Mouse (Mus musculus) heart, embryonic 11.5 days (tissue): ENCODE measurements around the gene Abi1. TPM values are rescaled to one million over a fixed set of nuclear protein-coding genes. Genes with fewer than 3 reads are reported as not detected.

Experiments used
- ATAC-seq: fragments of 200-750 bp; cut with Nextera tagmentation; replicated peaks from 2 replicates; pipeline ENCODE4 v1.8.0; 2017; ENCODE audit warnings: moderate library complexity; ENCODE audit not compliant: insufficient number of reproducible peaks, low FRiP score, low TSS enrichment
- H3K27ac ChIP-seq: fragments of 300-500 bp; sonication (generic); 2 replicates; pipeline ENCODE4 v1.5.1; 2014; ENCODE audit warnings: mild to moderate bottlenecking, low read depth, low read length
- H3K27me3 ChIP-seq: fragments of 300-500 bp; sonication (generic); 2 replicates; pipeline ENCODE4 v1.6.1; 2014; ENCODE audit warnings: mild to moderate bottlenecking, low read length, mixed read lengths; ENCODE audit not compliant: control insufficient read depth, insufficient read depth
- H3K36me3 ChIP-seq: fragments of 300-500 bp; sonication (generic); 2 replicates; pipeline ENCODE4 v1.6.1; 2014; ENCODE audit warnings: mild to moderate bottlenecking, low read length, moderate library complexity, mixed read lengths; ENCODE audit not compliant: control insufficient read depth, insufficient read depth
- H3K4me1 ChIP-seq: fragments of 300-500 bp; sonication (generic); 2 replicates; pipeline ENCODE4 v1.6.1; 2014; ENCODE audit warnings: low read length; ENCODE audit not compliant: control insufficient read depth, insufficient read depth
- H3K4me2 ChIP-seq: fragments of 300-500 bp; sonication (generic); 2 replicates; pipeline ENCODE4 v1.6.1; 2014; ENCODE audit warnings: mild to moderate bottlenecking, moderate library complexity
- H3K4me3 ChIP-seq: fragments of 300-500 bp; sonication (generic); 2 replicates; pipeline ENCODE4 v1.5.1; 2014; ENCODE audit warnings: low read depth, low read length
- H3K9ac ChIP-seq: fragments of 300-500 bp; sonication (generic); 2 replicates; pipeline ENCODE4 v1.6.1; 2014; ENCODE audit warnings: mild to moderate bottlenecking, low read depth, low read length, moderate library complexity
- H3K9me3 ChIP-seq: fragments of 300-500 bp; sonication (generic); replicated peaks from 2 replicates; pipeline ENCODE4 v1.6.1; 2016; ENCODE audit warnings: low read length; ENCODE audit not compliant: control insufficient read depth
- WGBS: fragments of 180-500 bp; shearing (Covaris S2); extraction: QIAGEN DNeasy Blood & Tissue Kit; methylation state at CpG from one replicate; pipeline ENCODE4 v1.1.7; 2014; ENCODE audit not compliant: insufficient replicate concordance; 5-methylcytosine and 5-hydroxymethylcytosine counted together
- polyA plus RNA-seq: library from polyadenylated mRNA; unstranded; fragments of >200 nt; fragmentation: Nextera tagmentation; extraction: Ambion mirVana; gene quantifications from 2 replicates; pipeline ENCODE4 v1.2.1, GENCODE M21; 2014

Abi1 gene
- polyA plus RNA-seq, 1 experiment from 2014 or later: 35.3 TPM

DNA sequence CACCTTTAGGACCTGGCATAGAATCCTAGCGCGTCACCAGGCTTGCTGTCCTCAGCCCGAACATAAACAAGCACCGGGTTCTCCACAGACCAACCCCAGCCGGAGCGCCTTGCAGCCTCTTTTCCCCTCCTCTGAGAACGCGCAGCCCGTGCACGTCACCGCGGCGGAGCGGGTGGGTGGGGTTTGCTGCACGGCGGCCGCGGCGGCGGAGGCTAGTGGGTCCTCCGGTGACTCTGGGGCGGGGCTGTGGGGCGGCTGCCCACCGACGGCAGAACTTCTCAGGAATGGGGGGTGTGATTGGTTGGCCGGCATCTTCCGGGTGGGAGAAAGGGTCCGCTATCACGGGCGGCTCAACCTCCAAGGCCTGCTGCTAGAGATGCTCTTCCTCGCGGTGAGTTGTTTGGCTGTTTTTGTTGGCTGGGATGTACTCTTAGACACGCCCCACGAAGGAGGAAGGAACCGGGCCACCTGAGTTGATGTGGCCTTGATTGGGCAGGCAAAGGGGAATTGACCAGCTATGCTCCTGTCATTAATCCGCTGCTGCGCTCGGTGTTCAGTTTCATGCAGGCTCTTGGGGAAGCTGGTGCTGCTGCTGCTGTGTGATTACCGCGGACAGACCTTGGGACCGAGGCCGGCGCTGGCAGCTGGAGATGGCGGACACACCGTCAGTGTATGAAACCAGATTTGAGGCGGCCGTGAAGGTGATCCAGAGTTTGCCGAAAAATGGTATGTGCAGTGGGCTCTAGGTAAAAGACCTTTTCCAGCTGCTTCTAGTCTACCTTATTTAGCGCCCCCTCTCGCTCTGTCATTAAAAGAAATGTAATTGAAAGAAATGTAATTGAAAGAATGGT is 29.1 kb upstream of the Abi1 start:
- H3K4me2 ChIP-seq: peak overlapping the region; percentile 99
- peak; percentile 88 for ATAC-seq

DNA sequence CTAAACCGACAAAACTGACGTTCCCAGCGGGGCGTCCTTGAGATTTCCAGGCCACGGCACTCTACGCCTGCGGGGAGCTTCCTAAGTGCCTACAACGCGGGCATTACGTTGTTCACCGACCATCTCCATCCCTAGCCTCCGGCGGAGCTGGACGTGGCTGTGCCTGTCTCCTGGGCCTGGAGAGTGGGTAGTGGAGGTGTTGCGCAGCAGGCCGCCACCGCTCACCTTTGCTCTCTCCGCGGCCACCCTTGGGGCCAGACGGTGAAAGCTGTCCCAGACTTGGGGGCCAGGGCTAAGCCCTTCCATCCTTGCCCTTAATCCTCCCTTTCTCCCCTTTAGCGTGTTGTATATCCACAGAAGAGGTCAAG is 28.3 kb upstream of the Abi1 start:
- under 1% methylated on average over 21 of the region's 21 CpGs for WGBS
- H3K9me3 ChIP-seq: no peaks in the 10 kb centered on the region
- H3K4me2 ChIP-seq: peak overlapping the region; percentile 99
- no peaks in the 10 kb centered on the region for H3K36me3 ChIP-seq
- H3K27me3 ChIP-seq: no peaks in the 10 kb centered on the region
- H3K27ac ChIP-seq: peak overlapping the region; percentile 96
- no peaks in the 10 kb centered on the region for H3K4me1 ChIP-seq
- peak; percentile 64 for ATAC-seq
- peak overlapping the region; percentile 68 for H3K4me3 ChIP-seq
- H3K9ac ChIP-seq: peak overlapping the region; percentile 89

More for the DNA sequence above, 29.1 kb upstream of the Abi1 start:
- peak overlapping the region; percentile 96 for H3K27ac ChIP-seq
- peak overlapping the region; percentile 68 for H3K4me3 ChIP-seq
- under 1% methylated on average over 50 of the region's 50 CpGs for WGBS
- H3K27me3 ChIP-seq: no peaks in the 10 kb centered on the region
- peak overlapping the region; percentile 89 for H3K9ac ChIP-seq
- H3K9me3 ChIP-seq: no peaks in the 10 kb centered on the region
- H3K4me1 ChIP-seq: no peaks in the 10 kb centered on the region
- no peaks in the 10 kb centered on the region for H3K36me3 ChIP-seq

DNA sequence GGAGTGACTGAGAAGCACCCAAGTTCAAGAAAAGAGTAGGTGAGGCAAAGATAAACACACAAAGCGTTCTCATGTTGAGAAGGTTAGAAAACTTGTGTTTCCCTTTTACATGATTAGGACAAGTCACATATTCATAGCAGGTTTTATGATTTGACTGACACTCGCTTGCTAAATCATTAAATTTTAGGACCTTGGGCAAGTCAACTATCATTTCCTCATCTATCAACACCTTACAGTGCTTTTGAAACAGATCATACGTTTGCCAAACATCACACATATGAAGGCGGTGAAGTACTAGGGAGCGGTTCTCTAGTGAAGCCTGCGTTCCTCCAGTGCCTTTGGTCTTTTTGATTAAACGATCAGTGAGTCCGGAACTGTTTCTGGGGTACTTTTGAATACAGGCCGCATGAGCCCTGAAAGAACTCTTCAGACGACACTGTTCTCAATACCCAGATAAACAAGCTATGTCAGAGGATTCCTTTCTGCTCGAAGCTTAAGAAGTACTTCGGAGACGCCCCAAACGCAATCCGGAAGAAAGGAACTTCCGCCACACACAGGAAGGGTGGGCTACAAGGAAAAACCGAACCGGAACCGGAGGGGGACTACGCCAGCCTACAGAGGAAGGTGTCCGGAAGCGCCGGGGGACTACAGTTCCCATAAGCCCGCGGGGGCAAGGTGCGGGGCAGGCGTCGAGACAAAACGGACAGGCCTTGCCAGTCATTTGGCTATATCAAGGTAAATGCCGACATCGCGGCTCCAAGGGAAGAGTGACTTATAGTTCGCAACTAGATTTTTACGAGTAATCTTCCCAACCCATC is 27.7 kb upstream of the Abi1 start, which contains the start of gene Acbd5:
Gene Acbd5 (plus strand): TSS at position 616 of the 818 bp plus-strand sequence.
- H3K27me3 ChIP-seq: no peaks in the 10 kb centered on the region
- peak; percentile 95 for ATAC-seq
- 3% methylated on average over 34 of the region's 34 CpGs for WGBS

DNA sequence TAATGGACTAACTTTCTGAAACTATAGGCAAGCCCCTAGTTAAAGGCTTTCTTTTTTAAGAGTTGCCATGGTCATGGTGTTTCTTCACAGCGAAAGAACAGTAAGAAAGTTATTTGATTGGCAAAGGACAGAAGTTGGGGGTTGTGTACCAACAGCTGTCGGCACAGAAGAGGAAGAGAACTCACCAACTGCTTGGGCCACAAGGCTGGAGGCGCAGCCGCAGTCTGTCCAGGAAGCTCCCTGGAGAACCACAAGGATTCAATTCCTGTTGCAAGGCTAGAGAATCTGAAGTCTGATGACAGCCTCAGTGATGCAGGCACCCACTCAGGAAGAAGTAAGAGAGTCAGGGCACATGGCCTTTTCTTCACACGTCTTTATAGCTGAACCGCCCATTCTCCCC is 12.5 kb upstream of the Abi1 start:
- H3K36me3 ChIP-seq: no peaks in the 10 kb centered on the region
- no peak overlapping the region for H3K4me3 ChIP-seq
- no peak overlapping the region for H3K9ac ChIP-seq
- ATAC-seq: no peak
- no peaks in the 10 kb centered on the region for H3K9me3 ChIP-seq
- H3K4me2 ChIP-seq: no peak overlapping the region
- WGBS: 69% methylated on average over 6 of the region's 6 CpGs
- no peaks in the 10 kb centered on the region for H3K27me3 ChIP-seq
- no peaks in the 10 kb centered on the region for H3K4me1 ChIP-seq
- H3K27ac ChIP-seq: no peak overlapping the region

More for the DNA sequence above, 27.7 kb upstream of the Abi1 start, which contains the start of gene Acbd5:
- Histone ChIP-seq H3K27ac (peak within 1 kb of the TSS; percentile 96), H3K4me2 (peak within 1 kb of the TSS; percentile 99), H3K9me3 (no peaks in the 10 kb centered on the region), H3K36me3 (no peaks in the 10 kb centered on the region), H3K9ac (peak within 1 kb of the TSS; percentile 89), H3K4me3 (peak within 1 kb of the TSS; percentile 68), H3K4me1 (no peaks in the 10 kb centered on the region)

DNA sequence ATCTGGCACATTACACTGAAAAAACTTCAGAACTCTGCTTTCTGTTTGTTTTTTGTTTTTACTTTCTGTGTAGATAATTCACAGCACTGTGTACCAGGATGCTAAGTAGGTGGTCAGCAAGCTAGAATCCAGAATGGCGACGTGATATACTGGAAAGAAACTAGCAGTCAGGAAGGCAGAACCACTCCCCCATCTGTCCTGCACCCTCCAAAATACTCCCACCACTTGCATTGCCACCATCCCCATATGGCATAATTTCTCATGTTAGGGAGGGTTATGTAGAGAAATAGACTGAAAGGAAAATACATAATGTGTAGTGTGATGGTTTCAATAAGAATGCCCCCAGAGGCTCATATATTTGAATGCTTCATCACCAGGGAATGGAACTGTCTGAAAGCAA is 11.8 kb upstream of the Abi1 start:
- H3K4me3 ChIP-seq: no peak overlapping the region

DNA sequence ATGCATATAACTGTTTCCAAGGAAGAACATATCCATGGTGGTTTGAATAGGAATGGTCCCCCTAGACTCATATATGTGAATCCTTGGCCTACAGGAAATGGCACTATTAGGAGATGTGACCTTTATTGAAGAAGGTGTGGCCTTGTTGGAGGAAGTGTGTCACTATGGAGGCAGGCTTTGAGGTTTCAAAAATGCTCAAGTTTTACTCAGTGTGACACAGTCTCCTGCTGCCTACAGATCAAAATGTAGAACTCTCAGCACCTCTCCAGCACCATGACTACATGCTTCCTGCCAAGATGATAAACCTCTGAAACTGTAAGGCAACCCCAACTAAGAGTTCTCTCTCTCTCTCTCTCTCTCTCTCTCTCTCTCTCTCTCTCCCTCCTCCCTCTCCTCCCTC is 8.0 kb upstream of the Abi1 start:
- H3K4me3 ChIP-seq: no peak overlapping the region
- H3K9me3 ChIP-seq: no peaks in the 10 kb centered on the region
- no peak overlapping the region for H3K9ac ChIP-seq
- H3K36me3 ChIP-seq: no peaks in the 10 kb centered on the region
- no peaks in the 10 kb centered on the region for H3K4me1 ChIP-seq
- H3K27me3 ChIP-seq: no peaks in the 10 kb centered on the region
- no peak for ATAC-seq
- no peak overlapping the region for H3K4me2 ChIP-seq
- H3K27ac ChIP-seq: no peak overlapping the region

More for the DNA sequence above, 11.8 kb upstream of the Abi1 start:
- H3K36me3 ChIP-seq: no peaks in the 10 kb centered on the region
- H3K27ac ChIP-seq: no peak overlapping the region
- 79% methylated on average over 2 of the region's 2 CpGs for WGBS
- H3K4me2 ChIP-seq: no peak overlapping the region
- no peak for ATAC-seq
- H3K27me3 ChIP-seq: no peaks in the 10 kb centered on the region
- H3K9ac ChIP-seq: no peak overlapping the region
- H3K9me3 ChIP-seq: no peaks in the 10 kb centered on the region
- H3K4me1 ChIP-seq: no peaks in the 10 kb centered on the region

DNA sequence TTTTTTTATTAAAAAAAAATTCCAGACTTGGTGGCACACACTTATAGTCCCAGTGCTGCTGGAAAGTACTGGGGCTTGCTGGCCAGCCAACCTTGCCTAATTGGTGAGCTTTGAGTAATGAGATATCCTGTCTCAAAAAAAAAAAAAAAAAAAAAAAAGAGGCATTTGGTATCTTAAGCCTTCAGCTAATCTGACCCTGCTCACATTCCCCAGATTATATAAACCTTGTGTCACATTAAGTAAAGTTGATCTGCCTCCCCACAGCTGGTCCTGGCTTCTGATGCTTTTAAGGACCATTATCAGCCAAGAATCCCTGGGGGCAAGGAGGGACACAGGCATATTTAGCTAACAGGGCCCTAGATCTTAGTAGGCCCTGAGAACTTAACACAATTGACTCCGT is 5.7 kb upstream of the Abi1 start:
- H3K4me1 ChIP-seq: no peaks in the 10 kb centered on the region
- no peak overlapping the region for H3K9ac ChIP-seq
- no peak overlapping the region for H3K4me3 ChIP-seq
- H3K9me3 ChIP-seq: no peaks in the 10 kb centered on the region
- H3K4me2 ChIP-seq: no peak overlapping the region
- no peak overlapping the region for H3K27ac ChIP-seq
- H3K36me3 ChIP-seq: no peaks in the 10 kb centered on the region
- no peak for ATAC-seq
- 33% methylated on average over 1 of the region's 1 CpGs for WGBS
- H3K27me3 ChIP-seq: no peaks in the 10 kb centered on the region

DNA sequence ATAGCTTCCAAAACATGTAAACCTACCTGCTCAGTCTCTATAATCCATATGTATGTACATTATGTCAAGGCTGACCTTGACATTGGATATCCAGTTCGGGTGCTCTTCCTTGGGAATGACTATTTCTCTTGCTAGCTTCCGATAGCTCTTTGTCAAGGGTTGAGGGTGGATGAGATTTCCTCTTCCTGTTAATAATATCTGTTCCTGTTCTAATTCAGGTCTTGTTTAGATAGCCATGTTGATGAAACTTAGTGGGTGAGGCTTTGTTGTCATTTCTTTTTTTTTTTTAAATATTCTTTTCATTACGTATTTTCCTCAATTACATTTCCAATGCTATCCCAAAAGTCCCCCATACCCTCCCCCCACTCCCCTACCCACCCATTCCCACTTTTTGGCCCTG is 2.1 kb upstream of the Abi1 start:
- Histone ChIP-seq H3K4me1 (no peaks in the 10 kb centered on the region), H3K36me3 (no peaks in the 10 kb centered on the region), H3K4me3 (no peak overlapping the region), H3K9ac (no peak overlapping the region), H3K4me2 (no peak overlapping the region), H3K9me3 (no peaks in the 10 kb centered on the region), H3K27ac (no peak overlapping the region), H3K27me3 (no peaks in the 10 kb centered on the region)
- ATAC-seq: no peak
- WGBS: 93% methylated on average over 3 of the region's 3 CpGs
